Mouse (Mus musculus) hindbrain, postnatal 0 days (tissue): Measurements from ENCODE around the gene Asic1. TPM values are rescaled to one million over a fixed set of nuclear protein-coding genes. Genes with fewer than 3 reads are reported as not detected.

Experiments
- ATAC-seq: fragments of 200-750 bp; cut with Nextera tagmentation; 2 replicates; pipeline ENCODE4 v1.8.0; 2017; ENCODE audit warnings: mild to moderate bottlenecking, moderate TSS enrichment, moderate library complexity
- DNase-seq: peaks from one replicate; pipeline ENCODE4 v3.0.0-alpha.2; 2015; ENCODE audit warnings: low spot score
- H3K27ac ChIP-seq: fragments of 300-500 bp; sonication (generic); 2 replicates; pipeline ENCODE4 v1.5.1; 2014; ENCODE audit warnings: mild to moderate bottlenecking
- H3K27me3 ChIP-seq: fragments of 300-500 bp; sonication (generic); 2 replicates; pipeline ENCODE4 v1.6.1; 2014; ENCODE audit warnings: low read length, mixed read lengths; ENCODE audit not compliant: insufficient read depth
- H3K36me3 ChIP-seq: fragments of 300-500 bp; sonication (generic); 2 replicates; pipeline ENCODE4 v1.6.1; 2014; ENCODE audit warnings: low read length, mixed read lengths; ENCODE audit not compliant: insufficient read depth
- H3K4me1 ChIP-seq: fragments of 300-500 bp; sonication (generic); 2 replicates; pipeline ENCODE4 v1.6.1; 2014; ENCODE audit warnings: antibody characterized with exemption, low read length, mixed read lengths; ENCODE audit not compliant: insufficient read depth
- H3K4me2 ChIP-seq: fragments of 300-500 bp; sonication (generic); 2 replicates; pipeline ENCODE4 v1.6.1; 2014; ENCODE audit warnings: low read depth, mild to moderate bottlenecking, low read length, moderate library complexity, mixed read lengths
- H3K4me3 ChIP-seq: fragments of 300-500 bp; sonication (generic); 2 replicates; pipeline ENCODE4 v1.5.1; 2014; ENCODE audit warnings: low read length
- H3K9ac ChIP-seq: fragments of 300-500 bp; sonication (generic); replicated peaks from 2 replicates; pipeline ENCODE4 v1.6.1; 2014; ENCODE audit warnings: mild to moderate bottlenecking, low read length, moderate library complexity, mixed read lengths
- H3K9me3 ChIP-seq: fragments of 300-500 bp; sonication (generic); 2 replicates; pipeline ENCODE4 v1.6.1; 2016; ENCODE audit warnings: low read length, mixed read lengths
- CTCF ChIP-seq: IDR thresholded peaks from 2 replicates; pipeline ENCODE4 v1.5.1; 2016; ENCODE audit warnings: antibody characterized with exemption, control low read depth, low read depth
- WGBS: fragments of 180-500 bp; shearing (Covaris S2); extraction: QIAGEN DNeasy Blood & Tissue Kit; methylation state at CpG from one replicate; pipeline ENCODE4 v1.1.7; 2014; 5-methylcytosine and 5-hydroxymethylcytosine counted together
- polyA plus RNA-seq: library from polyadenylated mRNA; unstranded; fragments of >200 nt; fragmentation: Nextera tagmentation; extraction: Ambion mirVana; gene quantifications from 2 replicates; pipeline ENCODE4 v1.2.1, GENCODE M21; 2015
- total RNA-seq: library from RNA; depleted of rRNA; stranded (reverse); fragments of >200 nt; gene quantifications from 2 replicates; pipeline ENCODE4 v1.2.3, GENCODE M21; 2014

Asic1 gene
- total and polyA plus RNA-seq, 2 experiments from 2014 or later, result 37.1 to 143 TPM

GRCm38 (mm10) chr15:99682880-99683279, 12.7 kb downstream of the Asic1 start:
- ATAC-seq, result no peak
- WGBS, result 93% methylated on average over 7 of the region's 7 CpGs

GRCm38 (mm10) chr15:99684156-99684555, 14.0 kb downstream of the Asic1 start:
- Histone ChIP-seq H3K36me3 (no peaks in the 10 kb centered on the region), H3K4me2 (no peak overlapping the region), H3K27me3 (no peaks in the 10 kb centered on the region), H3K9me3 (no peaks in the 10 kb centered on the region), H3K9ac (no peak overlapping the region), H3K4me1 (no peaks in the 10 kb centered on the region), H3K4me3 (no peak overlapping the region), H3K27ac (no peak overlapping the region)
- ATAC-seq (no peak), DNase-seq (no peak)
- 95% methylated on average over 5 of the region's 5 CpGs for WGBS
- no peak for TF ChIP-seq CTCF

More at GRCm38 (mm10) chr15:99682880-99683279, 12.7 kb downstream of the Asic1 start:
- H3K9ac ChIP-seq, result no peak overlapping the region
- no peak overlapping the region for H3K4me2 ChIP-seq
- TF ChIP-seq CTCF, result peak; percentile 58
- H3K4me3 ChIP-seq, result no peak overlapping the region
- no peaks in the 10 kb centered on the region for H3K36me3 ChIP-seq
- no peak for DNase-seq
- no peak overlapping the region for H3K27ac ChIP-seq
- no peaks in the 10 kb centered on the region for H3K4me1 ChIP-seq
- no peaks in the 10 kb centered on the region for H3K9me3 ChIP-seq
- no peaks in the 10 kb centered on the region for H3K27me3 ChIP-seq

DNA sequence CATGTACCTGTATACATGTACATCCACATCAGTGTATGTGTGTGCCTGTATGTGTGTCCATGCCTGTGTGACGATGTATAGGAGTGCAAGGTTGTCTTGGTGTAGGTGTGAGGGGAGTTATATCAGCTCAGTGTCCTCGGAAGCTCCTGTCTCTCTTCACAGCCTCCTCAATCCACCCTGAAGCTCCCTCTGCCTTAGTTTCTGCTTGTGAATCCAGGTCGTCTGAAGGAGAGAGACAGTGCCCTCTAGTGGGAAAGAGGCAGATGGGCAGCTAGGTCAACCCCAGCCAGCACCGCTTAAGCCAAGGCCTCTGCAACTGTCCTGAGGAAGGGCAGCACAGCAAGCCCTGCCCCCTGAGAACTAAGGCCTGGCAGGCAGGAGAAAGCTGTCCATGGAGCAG, 18.5 kb downstream of the Asic1 start:
- DNase-seq (peak; percentile 86), ATAC-seq (peak; percentile 57; the same call in 1 of the 2 replicates)
- TF ChIP-seq CTCF, result peak; percentile 96
- Histone ChIP-seq H3K27me3 (no peaks in the 10 kb centered on the region), H3K9me3 (no peaks in the 10 kb centered on the region), H3K4me3 (no peak overlapping the region), H3K36me3 (no peaks in the 10 kb centered on the region), H3K4me2 (no peak overlapping the region), H3K27ac (no peak overlapping the region), H3K4me1 (no peaks in the 10 kb centered on the region), H3K9ac (no peak overlapping the region)
- WGBS, result 2% methylated on average over 4 of the region's 4 CpGs

DNA sequence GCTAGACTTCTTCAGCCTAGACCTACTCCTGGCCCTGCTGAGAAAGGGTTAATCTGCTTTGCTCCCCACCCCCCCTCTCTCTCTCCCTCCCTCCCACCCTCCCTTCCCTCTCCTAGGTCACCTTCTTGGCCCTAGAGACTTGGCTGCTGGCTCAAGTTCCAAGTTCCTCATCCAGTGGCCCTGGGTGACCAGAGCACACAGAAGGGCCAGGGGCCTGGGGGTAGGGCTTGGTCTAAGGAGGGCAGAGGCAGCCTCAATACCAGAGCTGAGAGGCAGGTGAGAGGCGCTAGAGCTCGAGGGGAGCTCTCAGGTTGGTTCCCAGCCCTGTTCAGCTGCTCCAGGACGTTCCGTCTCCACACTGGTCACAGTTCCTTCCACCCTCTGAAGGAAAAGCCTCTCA, 20.8 kb downstream of the Asic1 start:
- 25% methylated on average over 4 of the region's 4 CpGs for WGBS
- TF ChIP-seq CTCF, result no peak
- Histone ChIP-seq H3K4me2 (no peak overlapping the region), H3K4me1 (no peaks in the 10 kb centered on the region), H3K36me3 (no peaks in the 10 kb centered on the region), H3K9ac (no peak overlapping the region), H3K27me3 (no peaks in the 10 kb centered on the region), H3K27ac (no peak overlapping the region), H3K4me3 (no peak overlapping the region), H3K9me3 (no peaks in the 10 kb centered on the region)
- no peak for ATAC-seq
- no peak for DNase-seq

- 42% methylated on average over 9 of the region's 9 CpGs for WGBS
- no peak overlapping the region for H3K9ac ChIP-seq
These were observed 21.8 kb downstream of the Asic1 start for GRCm38 (mm10) chr15:99691976-99692375.

DNA sequence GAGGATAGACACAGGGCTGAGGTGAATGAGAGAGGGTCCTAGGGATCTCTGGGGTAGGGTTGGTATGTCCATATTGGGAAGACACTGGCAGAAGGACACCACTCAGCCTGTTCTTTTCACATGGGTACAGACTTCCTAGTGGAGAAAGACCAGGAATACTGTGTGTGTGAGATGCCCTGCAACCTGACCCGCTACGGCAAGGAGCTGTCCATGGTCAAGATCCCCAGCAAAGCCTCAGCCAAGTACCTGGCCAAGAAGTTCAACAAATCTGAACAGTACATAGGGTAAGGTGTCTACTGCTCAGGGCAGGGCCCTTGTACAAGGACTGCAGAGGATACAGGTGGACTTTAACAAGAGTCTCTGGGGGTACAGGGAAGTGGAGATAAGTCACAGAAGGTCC, 27.1 kb downstream of the Asic1 start:
- no peak for ATAC-seq
- TF ChIP-seq CTCF, result no peak
- no peak overlapping the region for H3K4me3 ChIP-seq
- peaks cover 10% of the 10 kb centered on the region; the same call in 1 of the 2 replicates for H3K36me3 ChIP-seq
- H3K27me3 ChIP-seq, result no peaks in the 10 kb centered on the region
- no peak overlapping the region for H3K27ac ChIP-seq
- H3K4me1 ChIP-seq, result 0 out of 2 replicates have a peak, but pooled peaks cover 2% of the 10 kb centered on the region
- H3K9me3 ChIP-seq, result no peaks in the 10 kb centered on the region
- no peak for DNase-seq
- WGBS, result 47% methylated on average over 2 of the region's 2 CpGs
- no peak overlapping the region for H3K9ac ChIP-seq
- no peak overlapping the region for H3K4me2 ChIP-seq

More at GRCm38 (mm10) chr15:99691976-99692375, 21.8 kb downstream of the Asic1 start:
- H3K4me3 ChIP-seq, result no peak overlapping the region
- peaks cover 3% of the 10 kb centered on the region; the same call in 1 of the 2 replicates for H3K36me3 ChIP-seq
- peak; percentile 39 for DNase-seq
- no peak for TF ChIP-seq CTCF
- peak; percentile 46; the same call in 1 of the 2 replicates for ATAC-seq
- no peaks in the 10 kb centered on the region for H3K9me3 ChIP-seq
- no peaks in the 10 kb centered on the region for H3K4me1 ChIP-seq
- no peak overlapping the region for H3K4me2 ChIP-seq
- no peaks in the 10 kb centered on the region for H3K27me3 ChIP-seq
- no peak overlapping the region for H3K27ac ChIP-seq

GRCm38 (mm10) chr15:99698533-99699085, 28.4 kb downstream of the Asic1 start:
- ATAC-seq (no peak), DNase-seq (no peak)
- peaks cover 9% of the 10 kb centered on the region; the same call in 1 of the 2 replicates for H3K4me1 ChIP-seq
- no peak overlapping the region for H3K9ac ChIP-seq
- H3K36me3 ChIP-seq, result peaks cover 10% of the 10 kb centered on the region; the same call in 1 of the 2 replicates
- no peak for TF ChIP-seq CTCF
- H3K4me3 ChIP-seq, result no peak overlapping the region
- no peak overlapping the region for H3K27ac ChIP-seq
- no peak overlapping the region for H3K4me2 ChIP-seq
- 46% methylated on average over 20 of the region's 20 CpGs for WGBS
- H3K9me3 ChIP-seq, result no peaks in the 10 kb centered on the region
- no peaks in the 10 kb centered on the region for H3K27me3 ChIP-seq
